Mouse (Mus musculus) CH12.LX (cell line): ENCODE results near the gene Pcid2.

Experiments used
- CHD1 ChIP-seq: IDR thresholded peaks from 2 replicates; pipeline ENCODE4 v1.6.1; 2012; ENCODE audit warnings: low read depth, low read length, improper control_type of control experiment, inconsistent platforms
- CTCF ChIP-seq, 2 experiments: IDR thresholded peaks in 1 of 2; conservative IDR thresholded peaks in 1 of 2; 2 replicates each; pipeline ENCODE4 v1.5.1; 2011 to 2012; ENCODE audit warnings: low read depth in 2 of 2, low read length in 2 of 2, improper control_type of control experiment in 1 of 2, inconsistent platforms in 1 of 2, mild to moderate bottlenecking in 1 of 2, moderate library complexity in 1 of 2
- HCFC1 ChIP-seq: IDR thresholded peaks from 2 replicates; pipeline ENCODE4 v1.6.1; 2012; ENCODE audit warnings: low read depth, mild to moderate bottlenecking, inconsistent platforms, low read length, improper control_type of control experiment
- JUND ChIP-seq: conservative IDR thresholded peaks from 2 replicates; pipeline ENCODE4 v1.6.1; 2011; ENCODE audit warnings: low read depth, low read length, improper control_type of control experiment
- MAFK ChIP-seq: IDR thresholded peaks from 2 replicates; pipeline ENCODE4 v1.6.1; 2011; ENCODE audit warnings: low read length, improper control_type of control experiment; ENCODE audit not compliant: insufficient replicate concordance
- MAX ChIP-seq: IDR thresholded peaks from 2 replicates; pipeline ENCODE4 v1.6.1; 2011; ENCODE audit warnings: low read length, improper control_type of control experiment
- MAZ ChIP-seq: IDR thresholded peaks from 2 replicates; pipeline ENCODE4 v1.6.1; 2012; ENCODE audit warnings: low read depth, mild to moderate bottlenecking, inconsistent platforms, low read length, improper control_type of control experiment, moderate library complexity
- TBP ChIP-seq: conservative IDR thresholded peaks from 2 replicates; pipeline ENCODE4 v1.6.1; 2011; ENCODE audit warnings: low read depth, low read length, improper control_type of control experiment
- UBTF ChIP-seq: IDR thresholded peaks from 2 replicates; pipeline ENCODE4 v1.6.1; 2012; ENCODE audit warnings: low read depth, mild to moderate bottlenecking, inconsistent platforms, low read length, improper control_type of control experiment, moderate library complexity
- USF1 ChIP-seq: IDR thresholded peaks from 2 replicates; pipeline ENCODE4 v1.6.1; 2014; ENCODE audit warnings: low read depth, mild to moderate bottlenecking, inconsistent platforms, low read length, improper control_type of control experiment
- ZKSCAN1 ChIP-seq: IDR thresholded peaks from 2 replicates; pipeline ENCODE4 v1.6.1; 2012; ENCODE audit warnings: low read depth, inconsistent platforms, low read length, improper control_type of control experiment, borderline replicate concordance

DNA sequence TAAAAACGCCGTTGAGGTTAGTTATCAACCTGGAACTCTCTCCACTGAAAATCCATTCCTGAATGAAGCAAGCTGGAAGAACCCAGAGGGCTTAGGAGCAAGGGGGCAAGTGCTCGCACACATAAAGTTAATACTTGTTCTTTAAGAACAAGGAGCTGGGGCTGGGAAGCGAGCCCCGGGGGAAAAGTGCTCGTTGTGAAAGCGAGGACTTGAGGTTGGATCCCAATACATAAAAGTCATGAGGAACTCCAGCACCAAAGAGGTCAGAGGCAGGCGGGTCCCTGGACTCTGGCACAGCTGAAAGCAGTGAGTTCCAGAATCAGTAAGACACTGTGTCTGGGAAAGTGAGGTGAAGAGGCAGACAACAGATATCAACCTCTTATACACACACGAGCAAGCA is 48.8 kb upstream of the Pcid2 start:
- TF ChIP-seq TBP (no peak), ZKSCAN1 (no peak), MAZ (no peak), MAFK (no peak), CTCF (conservative IDR thresholded peaks at IDR 0.05 in 1 of 2, IDR thresholded peaks at IDR 0.05 in 1 of 2; ENCODE audit: low read depth in 2 of 2, low read length in 2 of 2) (no peak), JUND (no peak), MAX (no peak), HCFC1 (no peak), CHD1 (no peak), UBTF (no peak), USF1 (no peak)
